Mouse (Mus musculus) heart, postnatal 0 days (tissue): ENCODE measurements at regions not wholly inside any gene's neighbourhood (a gene's known extent, or its start where the extent isn't known, plus 50 kb on each side); places are given as distances from the start of the nearest gene placed in this dataset.

Experiments used
- CTCF ChIP-seq: IDR thresholded peaks from 2 replicates; pipeline ENCODE4 v1.5.1; 2016; ENCODE audit warnings: antibody characterized with exemption, control low read depth, low read depth
- EP300 ChIP-seq: IDR thresholded peaks from 2 replicates; pipeline ENCODE4 v1.6.1; 2016; ENCODE audit warnings: antibody characterized with exemption, low read depth

GRCm38 (mm10) chr10:87715874-87716600 is 142.0 kb upstream of the Igf1 start:
- TF ChIP-seq CTCF (no peak), EP300 (no peak)
